10 mouse cellular contexts compared by ENCODE assay signal in genomic region chr4:109420138-109420795, GRCm38 (mm10). TPM values are rescaled to one million over a fixed set of nuclear protein-coding genes. Genes with fewer than 3 reads are reported as not detected.
DNase-seq lines count a peak whose midpoint lies in the region; ATAC-seq lines count a peak whose summit lies in the region.
"Had no signal": no experiment of that assay in that cellular context is flagged by ENCODE, and none has a peak within 500 bp of the region (broad histone marks: within the 10 kb centered on the region; RNA-seq: fewer than 3 reads in every experiment).

No protein-coding gene starts in this region.

- H3K9me3 ChIP-seq in liver, embryonic 16.5 days (replicated peaks; ENCODE audit: control insufficient read depth, low read length): no peaks in the 10 kb centered on the region
- no peaks in the 10 kb centered on the region for H3K9me3 ChIP-seq in stomach, embryonic 16.5 days (replicated peaks; ENCODE audit: control insufficient read depth, low read length)
- H3K9me3 ChIP-seq in forebrain, embryonic 14.5 days (replicated peaks; ENCODE audit: control insufficient read depth, low read length): no peaks in the 10 kb centered on the region
- H3K9me3 ChIP-seq: hindbrain, embryonic 15.5 days had no signal

- H3K27ac ChIP-seq in liver, embryonic 16.5 days (ENCODE audit: low read length): no peak overlapping the region
- H3K27ac ChIP-seq in stomach, embryonic 16.5 days (ENCODE audit: low read length): peak overlapping the region; percentile 33; the same call in 1 of the 2 replicates
- H3K27ac ChIP-seq in forebrain, embryonic 14.5 days (ENCODE audit: low read depth, low read length): no peak overlapping the region
- H3K27ac ChIP-seq: hindbrain, embryonic 15.5 days had no signal

- H3K9ac ChIP-seq in liver, embryonic 16.5 days (ENCODE audit: low read depth, low read length): no peak overlapping the region
- 0 out of 2 replicates have a peak overlapping the region, but pooled peaks have one; percentile 16 for H3K9ac ChIP-seq in stomach, embryonic 16.5 days (ENCODE audit: low read length)
- no peak overlapping the region for H3K9ac ChIP-seq in forebrain, embryonic 14.5 days (ENCODE audit: low read length)
- H3K9ac ChIP-seq: hindbrain, embryonic 15.5 days had no signal

- no peaks in the 10 kb centered on the region; the same call in none of the 2 replicates for H3K4me1 ChIP-seq in liver, embryonic 16.5 days (ENCODE audit: control insufficient read depth, low read depth, low read length)
- H3K4me1 ChIP-seq in stomach, embryonic 16.5 days (ENCODE audit: control insufficient read depth, insufficient read depth, low read length): peaks cover 4% of the 10 kb centered on the region
- H3K4me1 ChIP-seq in forebrain, embryonic 14.5 days (ENCODE audit: control insufficient read depth, insufficient read depth, low read length): no peaks in the 10 kb centered on the region
- H3K4me1 ChIP-seq: hindbrain, embryonic 15.5 days had no signal

- H3K36me3 ChIP-seq in liver, embryonic 16.5 days (ENCODE audit: control insufficient read depth, insufficient read depth): no peaks in the 10 kb centered on the region
- no peaks in the 10 kb centered on the region for H3K36me3 ChIP-seq in stomach, embryonic 16.5 days (ENCODE audit: control insufficient read depth, insufficient read depth, low read length)
- H3K36me3 ChIP-seq in forebrain, embryonic 14.5 days (ENCODE audit: control insufficient read depth, insufficient read depth, low read length): no peaks in the 10 kb centered on the region
- H3K36me3 ChIP-seq: hindbrain, embryonic 15.5 days had no signal

- peak; percentile 30; the same call in 1 of the 2 replicates for ATAC-seq in liver, embryonic 16.5 days (ENCODE audit: low read depth)
- ATAC-seq in stomach, embryonic 16.5 days (ENCODE audit: insufficient read depth, low FRiP score): peak; percentile 54; the same call in 1 of the 2 replicates
- no peak for ATAC-seq in forebrain, embryonic 14.5 days

- H3K4me2 ChIP-seq in liver, embryonic 16.5 days (ENCODE audit: low read depth, low read length): no peak overlapping the region
- no peak overlapping the region for H3K4me2 ChIP-seq in stomach, embryonic 16.5 days (ENCODE audit: low read depth, low read length)
- H3K4me2 ChIP-seq in forebrain, embryonic 14.5 days (ENCODE audit: low read length): no peak overlapping the region
- H3K4me2 ChIP-seq: hindbrain, embryonic 15.5 days had no signal

- 59% methylated on average over 8 of the region's 8 CpGs for WGBS in liver, embryonic 16.5 days (ENCODE audit: insufficient replicate concordance)
- WGBS in stomach, embryonic 16.5 days: 60% methylated on average over 8 of the region's 8 CpGs
- WGBS in forebrain, embryonic 14.5 days: 68% methylated on average over 8 of the region's 8 CpGs

- DNase-seq in adrenal gland, postnatal 36 days: peak; percentile 34 to 60
- no peak for DNase-seq in adrenal gland, adult 8-10 months
- DNase-seq in retina, embryonic 14.5 days (ENCODE audit: low spot score): peak; percentile 39
- no peak for DNase-seq in retina, postnatal 1 day
- DNase-seq in forebrain, embryonic 14.5 days (ENCODE audit: low spot score): no peak
- DNase-seq in cerebellum, adult 18-20 months: no peak

- H3K27me3 ChIP-seq in liver, embryonic 16.5 days (ENCODE audit: control insufficient read depth, insufficient read depth, low read depth, low read length): no peaks in the 10 kb centered on the region
- H3K27me3 ChIP-seq in stomach, embryonic 16.5 days (ENCODE audit: control insufficient read depth, insufficient read depth, low read length): no peaks in the 10 kb centered on the region
- no peaks in the 10 kb centered on the region for H3K27me3 ChIP-seq in forebrain, embryonic 14.5 days (replicated peaks; ENCODE audit: control insufficient read depth, insufficient read depth, low read length)
- H3K27me3 ChIP-seq: hindbrain, embryonic 15.5 days had no signal

- no peak overlapping the region for H3K4me3 ChIP-seq in liver, embryonic 16.5 days (ENCODE audit: low read depth, low read length)
- H3K4me3 ChIP-seq in stomach, embryonic 16.5 days (replicated peaks; ENCODE audit: low read length): no peak overlapping the region
- H3K4me3 ChIP-seq in forebrain, embryonic 14.5 days (ENCODE audit: low read depth, low read length): no peak overlapping the region
- H3K4me3 ChIP-seq: hindbrain, embryonic 15.5 days; myocyte had no signal

RNA-seq across cellular contexts. Expression of gene Ttc39a, which starts 13.8 kb away (rescaled TPM):
- 1 to 10 TPM; 4.2 to 5.0 TPM for total RNA-seq in adrenal gland, postnatal 36 days (2021)
- 10 to 100 TPM in 2 of 4 experiments, 1 to 10 TPM in 2; 4.6 to 18.6 (median 13.4) TPM for total RNA-seq in adrenal gland, adult 8-10 months (2022)
- 10.4 and 11.8 TPM in 2 replicates for polyA plus RNA-seq in liver, embryonic 16.5 days (2015; fragmentation: Nextera tagmentation; extraction: Ambion mirVana)
- polyA plus RNA-seq in stomach, embryonic 16.5 days (2015; fragmentation: Nextera tagmentation; extraction: Ambion mirVana): 21.2 and 25.6 TPM in 2 replicates
- 0.54 and 1.0 TPM in 2 replicates for polyA plus RNA-seq in forebrain, embryonic 14.5 days (2014; fragmentation: Nextera tagmentation; extraction: Ambion mirVana)

Comparison
In these comparisons a context has a peak if more than half of its experiments do, and no peak if none do; other contexts are left out.
1. DNase-seq: peak in adrenal gland, postnatal 36 days (2 of 2) and retina, embryonic 14.5 days (single experiment); none in adrenal gland, adult 8-10 months (single experiment), retina, postnatal 1 day (single experiment), forebrain, embryonic 14.5 days (single experiment) and cerebellum, adult 18-20 months (0 of 2).